29 mouse cellular contexts compared by ENCODE assay signal in genomic region chr15:100153024-100153423, GRCm38 (mm10).
DNase-seq lines count a peak whose midpoint lies in the region; ATAC-seq and TF ChIP-seq lines count a peak whose summit lies in the region.
"Had no signal": no experiment of that assay in that cellular context is flagged by ENCODE, and none has a peak within 500 bp of the region (broad histone marks: within the 10 kb centered on the region; RNA-seq: fewer than 3 reads in every experiment).

No protein-coding gene starts in this region.

- H3K27ac ChIP-seq in MEL (ENCODE audit: control insufficient read depth, low read depth, low read length): no peak overlapping the region
- H3K27ac ChIP-seq in kidney, embryonic 16.5 days (ENCODE audit: low read length): no peak overlapping the region
- H3K27ac ChIP-seq in stomach, postnatal 0 days (replicated peaks): no peak overlapping the region
- H3K27ac ChIP-seq: embryonic facial prominence, embryonic 13.5 days; forebrain, embryonic 12.5 days; gastrocnemius, adult 2 months; heart, embryonic 15.5 days; hindbrain, embryonic 15.5 days; limb, embryonic 10.5 days; liver, embryonic 15.5 days; lung, embryonic 15.5 days; midbrain, embryonic 12.5 days had no signal

- no peak for TF ChIP-seq RAD21 in MEL (IDR thresholded peaks at IDR 0.05; ENCODE audit: low read depth, low read length)

- peak; percentile 45 to 68 for ATAC-seq in hematopoietic stem cell, adult 5-6 weeks (replicated peaks in 1 of 2; ENCODE audit: insufficient read depth in 1 of 2, low FRiP score in 2 of 2, low TSS enrichment in 1 of 2, low read depth in 1 of 2, poor library complexity in 2 of 2, severe bottlenecking in 2 of 2)
- no peak for ATAC-seq in kidney, embryonic 16.5 days (ENCODE audit: low FRiP score, low TSS enrichment)
- no peak for ATAC-seq in stomach, postnatal 0 days (ENCODE audit: low FRiP score, low TSS enrichment)
- ATAC-seq: CD4-positive, CD25-positive, alpha-beta regulatory T cell, adult 4 months had no signal

- H3K79me2 ChIP-seq in MEL (ENCODE audit: control insufficient read depth, insufficient read depth, low read length, poor library complexity): no peaks in the 10 kb centered on the region

- no peak for TF ChIP-seq EP300 in MEL (IDR thresholded peaks at IDR 0.05; ENCODE audit: low read depth in 1 of 2, low read length in 2 of 2)
- no peak for TF ChIP-seq EP300 in stomach, postnatal 0 days (optimal IDR thresholded peaks at IDR 0.05)

- H3K4me3 ChIP-seq in MEL (ENCODE audit: control insufficient read depth in 1 of 2, insufficient read depth in 1 of 2, low read depth in 2 of 2, low read length in 2 of 2): no peak overlapping the region
- H3K4me3 ChIP-seq in kidney, embryonic 16.5 days (ENCODE audit: low read length): no peak overlapping the region
- no peak overlapping the region for H3K4me3 ChIP-seq in stomach, postnatal 0 days (ENCODE audit: low read depth, low read length)
- H3K4me3 ChIP-seq: embryonic facial prominence, embryonic 13.5 days; erythroblast, embryonic 14.5 days; forebrain, embryonic 12.5 days; gastrocnemius, adult 2 months; heart, embryonic 15.5 days; hindbrain, embryonic 15.5 days; limb, embryonic 10.5 days; liver, embryonic 15.5 days; lung, embryonic 15.5 days; midbrain, embryonic 12.5 days had no signal

- no peak overlapping the region for H3K9ac ChIP-seq in MEL (ENCODE audit: control insufficient read depth, low read depth, low read length, poor library complexity, severe bottlenecking)
- no peak overlapping the region for H3K9ac ChIP-seq in kidney, embryonic 16.5 days (replicated peaks; ENCODE audit: low read length)
- H3K9ac ChIP-seq in stomach, postnatal 0 days (ENCODE audit: low read length): no peak overlapping the region
- H3K9ac ChIP-seq: embryonic facial prominence, embryonic 13.5 days; forebrain, embryonic 12.5 days; heart, embryonic 15.5 days; hindbrain, embryonic 15.5 days; liver, embryonic 15.5 days; lung, embryonic 15.5 days; midbrain, embryonic 12.5 days had no signal

- no peak for TF ChIP-seq POLR2A in MEL (IDR thresholded peaks at IDR 0.05; ENCODE audit: control insufficient read depth in 1 of 2, insufficient read depth in 1 of 2, low read depth in 1 of 2, low read length in 2 of 2, poor library complexity in 1 of 2)

- 69% methylated on average over 3 of the region's 3 CpGs for WGBS in kidney, embryonic 16.5 days
- 63% methylated on average over 3 of the region's 3 CpGs for WGBS in stomach, postnatal 0 days

- H3K9me3 ChIP-seq in MEL (replicated peaks; ENCODE audit: insufficient read depth, low read length): no peaks in the 10 kb centered on the region
- no peaks in the 10 kb centered on the region for H3K9me3 ChIP-seq in kidney, embryonic 16.5 days (ENCODE audit: low read length)
- H3K9me3 ChIP-seq in stomach, postnatal 0 days (ENCODE audit: control insufficient read depth, low read length): no peaks in the 10 kb centered on the region
- H3K9me3 ChIP-seq: embryonic facial prominence, embryonic 13.5 days; forebrain, embryonic 12.5 days; heart, embryonic 15.5 days; hindbrain, embryonic 15.5 days; limb, embryonic 10.5 days; liver, embryonic 15.5 days; lung, embryonic 15.5 days; midbrain, embryonic 12.5 days had no signal

- peaks cover 3% of the 10 kb centered on the region in 2 experiments for H3K36me3 ChIP-seq in MEL (ENCODE audit: control insufficient read depth in 1 of 2, insufficient read depth in 2 of 2, low read length in 2 of 2)
- H3K36me3 ChIP-seq in splenic B cell, adult 2 months (ENCODE audit: control insufficient read depth, insufficient read depth, low read length, poor library complexity, severe bottlenecking): peaks cover 12% of the 10 kb centered on the region
- peaks cover 31% of the 10 kb centered on the region for H3K36me3 ChIP-seq in kidney, embryonic 16.5 days (ENCODE audit: insufficient read depth, low read length)
- H3K36me3 ChIP-seq in stomach, postnatal 0 days (ENCODE audit: control insufficient read depth, insufficient read depth, low read length): peaks cover 16% of the 10 kb centered on the region; the same call in 1 of the 2 replicates

- H3K4me1 ChIP-seq in MEL (ENCODE audit: control insufficient read depth in 1 of 2, insufficient read depth in 2 of 2, low read length in 2 of 2): peaks cover 0 to 6% of the 10 kb centered on the region in 2 experiments; a peak in 2 of 4 replicates
- no peaks in the 10 kb centered on the region for H3K4me1 ChIP-seq in kidney, embryonic 16.5 days (ENCODE audit: insufficient read depth, low read length)
- no peaks in the 10 kb centered on the region for H3K4me1 ChIP-seq in stomach, postnatal 0 days (replicated peaks; ENCODE audit: control insufficient read depth, insufficient read depth)
- H3K4me1 ChIP-seq: limb, embryonic 10.5 days; liver, embryonic 15.5 days; lung, embryonic 15.5 days had no signal

- no peak for TF ChIP-seq CTCF in MEL (IDR thresholded peaks at IDR 0.05 in 2 of 3, conservative IDR thresholded peaks at IDR 0.05 in 1 of 3; ENCODE audit: control insufficient read depth in 1 of 3, insufficient read depth in 1 of 3, low read depth in 2 of 3, low read length in 3 of 3, poor library complexity in 1 of 3, severe bottlenecking in 1 of 3)
- no peak for TF ChIP-seq CTCF in stomach, postnatal 0 days (IDR thresholded peaks at IDR 0.05; ENCODE audit: low read depth)

- no peaks in the 10 kb centered on the region for H3K27me3 ChIP-seq in MEL (ENCODE audit: control insufficient read depth in 1 of 2, insufficient read depth in 2 of 2, low read length in 2 of 2)
- no peaks in the 10 kb centered on the region for H3K27me3 ChIP-seq in splenic B cell, adult 2 months (ENCODE audit: control insufficient read depth, insufficient read depth, low read length, poor library complexity, severe bottlenecking)
- no peaks in the 10 kb centered on the region for H3K27me3 ChIP-seq in kidney, embryonic 16.5 days (ENCODE audit: insufficient read depth, low read length)
- H3K27me3 ChIP-seq in stomach, postnatal 0 days (ENCODE audit: control insufficient read depth, insufficient read depth, low read length): no peaks in the 10 kb centered on the region
- H3K27me3 ChIP-seq: embryonic facial prominence, embryonic 13.5 days; forebrain, embryonic 12.5 days; heart, embryonic 15.5 days; hindbrain, embryonic 15.5 days; liver, embryonic 15.5 days; lung, embryonic 15.5 days; midbrain, embryonic 12.5 days had no signal

- no peak overlapping the region for H3K4me2 ChIP-seq in kidney, embryonic 16.5 days (replicated peaks; ENCODE audit: low read depth, low read length)
- no peak overlapping the region for H3K4me2 ChIP-seq in stomach, postnatal 0 days (replicated peaks; ENCODE audit: low read depth)
- H3K4me2 ChIP-seq: embryonic facial prominence, embryonic 13.5 days; forebrain, embryonic 12.5 days; heart, embryonic 15.5 days; hindbrain, embryonic 15.5 days; liver, embryonic 15.5 days; lung, embryonic 15.5 days; midbrain, embryonic 12.5 days had no signal

- DNase-seq in B cell, adult 2 months: peak; percentile 59
- peak; percentile 81 for DNase-seq in MEL (ENCODE audit: low read depth, low spot score)
- peak; percentile 76 for DNase-seq in splenic B cell, adult 2 months (ENCODE audit: low read depth, low spot score)
- DNase-seq in kidney, postnatal 4 days: no peak
- no peak for DNase-seq in stomach, postnatal 0 days (ENCODE audit: low spot score)
- DNase-seq: adrenal gland, postnatal 14 days; cerebellum, adult 11 months; cerebellum, postnatal 25 days; embryo, embryonic 11 days; gastrocnemius, adult 2 months; heart, postnatal 36 days; kidney, adult 2 months; kidney, postnatal 10 days; liver; lung, postnatal 4 days; right cerebral cortex, postnatal 25 days; thymus, postnatal 14 days had no signal

TF ChIP-seq in MEL, 35 proteins besides CTCF, POLR2A, EP300 and RAD21:
- TF ChIP-seq RCOR1 (IDR thresholded peaks at IDR 0.05; ENCODE audit: low read depth, low read length) (peak; percentile 93), ETS1 (IDR thresholded peaks at IDR 0.05; ENCODE audit: low read depth, low read length) (peak; percentile 29; the same call in 1 of the 2 replicates), SIN3A (IDR thresholded peaks at IDR 0.05; ENCODE audit: low read length) (0 out of 2 replicates have a peak, but pooled peaks have one; percentile 33), MYC (IDR thresholded peaks at IDR 0.05; ENCODE audit: low read depth, low read length) (0 out of 2 replicates have a peak, but pooled peaks have one; percentile 17), TAL1 (IDR thresholded peaks at IDR 0.05; ENCODE audit: low read length) (no peak), ZKSCAN1 (IDR thresholded peaks at IDR 0.05; ENCODE audit: low read depth, low read length) (peak; percentile 68)

Comparison
In these comparisons a context has a peak if more than half of its experiments do, and no peak if none do; other contexts are left out.
1. DNase-seq: peak in B cell, adult 2 months (2 of 2), MEL (single experiment) and splenic B cell, adult 2 months (single experiment); none in kidney, postnatal 4 days (0 of 2) and stomach, postnatal 0 days (single experiment).
2. ATAC-seq: peak in hematopoietic stem cell, adult 5-6 weeks (2 of 2); none in kidney, embryonic 16.5 days (single experiment) and stomach, postnatal 0 days (single experiment).